ENCODE assay signal across 12 mouse cellular contexts in genomic region chr5:76702104-76702503, GRCm38 (mm10). TPM values are rescaled to one million over a fixed set of nuclear protein-coding genes. Genes with fewer than 3 reads are reported as not detected.
A peak's percentile ranks its signal among the peaks of the same experiment; 100 is the strongest.
DNase-seq lines count a peak whose midpoint lies in the region; ATAC-seq and TF ChIP-seq lines count a peak whose summit lies in the region.
"Had no signal": no experiment of that assay in that cellular context is flagged by ENCODE, and none has a peak within 500 bp of the region (broad histone marks: within the 10 kb centered on the region; RNA-seq: fewer than 3 reads in every experiment).

No protein-coding gene starts in this region.

- no peaks in the 10 kb centered on the region for H3K4me1 ChIP-seq in embryonic facial prominence, embryonic 11.5 days (ENCODE audit: control insufficient read depth, insufficient read depth, low read length)
- H3K4me1 ChIP-seq in hindbrain, embryonic 12.5 days = peaks cover 50% of the 10 kb centered on the region
- H3K4me1 ChIP-seq in midbrain, embryonic 16.5 days (ENCODE audit: control insufficient read depth, insufficient read depth, low read length) = peaks cover 43% of the 10 kb centered on the region

- no peak for ATAC-seq in embryonic facial prominence, embryonic 11.5 days (replicated peaks; ENCODE audit: insufficient number of reproducible peaks, low FRiP score, low TSS enrichment, low read depth)
- ATAC-seq in hindbrain, embryonic 12.5 days (ENCODE audit: low FRiP score) = peak; percentile 38; the same call in 1 of the 2 replicates
- peak; percentile 21; the same call in 1 of the 2 replicates for ATAC-seq in midbrain, embryonic 16.5 days
- no peak for ATAC-seq in monocyte, adult 5-6 weeks (replicated peaks; ENCODE audit: insufficient number of reproducible peaks, low FRiP score, low TSS enrichment, poor library complexity, severe bottlenecking)
- no peak for ATAC-seq in megakaryocyte progenitor cell, adult 5-6 weeks (replicated peaks; ENCODE audit: poor library complexity)
- ATAC-seq: liver, embryonic 12.5 days had no signal

- no peaks in the 10 kb centered on the region for H3K9me3 ChIP-seq in embryonic facial prominence, embryonic 11.5 days (replicated peaks; ENCODE audit: control insufficient read depth, low read length)
- H3K9me3 ChIP-seq in hindbrain, embryonic 12.5 days (replicated peaks) = no peaks in the 10 kb centered on the region
- no peaks in the 10 kb centered on the region for H3K9me3 ChIP-seq in midbrain, embryonic 16.5 days (replicated peaks; ENCODE audit: control insufficient read depth, low read length, poor library complexity, severe bottlenecking)
- H3K9me3 ChIP-seq: liver, embryonic 12.5 days had no signal

- no peak overlapping the region for H3K27ac ChIP-seq in left cerebral cortex, adult 2 months
- H3K27ac ChIP-seq in embryonic facial prominence, embryonic 11.5 days (replicated peaks; ENCODE audit: low read depth, low read length) = no peak overlapping the region
- H3K27ac ChIP-seq in hindbrain, embryonic 12.5 days = peak overlapping the region; percentile 48
- no peak overlapping the region for H3K27ac ChIP-seq in midbrain, embryonic 16.5 days (ENCODE audit: low read length)
- H3K27ac ChIP-seq: liver, embryonic 12.5 days had no signal

- intact Hi-C loops in left cerebral cortex, adult 2 months (cut with DNase I) = loop anchor here (5.0 kb wide), 1 partner anchor 45 kb away; the partner anchor contains the start of gene C530008M17Rik
- intact Hi-C loops in left cerebral cortex, postnatal 4 days (cut with DNase I) = no loop called here
- intact Hi-C loops in gastrocnemius, postnatal 14 days (cut with DNase I; ENCODE audit: low total_unique reads) = no loop called here

- H3K27me3 ChIP-seq in embryonic facial prominence, embryonic 11.5 days (ENCODE audit: control insufficient read depth, insufficient read depth, low read length) = no peaks in the 10 kb centered on the region
- H3K27me3 ChIP-seq in hindbrain, embryonic 12.5 days = no peaks in the 10 kb centered on the region
- H3K27me3 ChIP-seq in midbrain, embryonic 16.5 days (ENCODE audit: control insufficient read depth, insufficient read depth, low read depth, low read length) = no peaks in the 10 kb centered on the region
- H3K27me3 ChIP-seq: liver, embryonic 12.5 days had no signal

- no peak for DNase-seq in left cerebral cortex, adult 2 months (ENCODE audit: extremely low spot score in 1 of 2, low spot score in 2 of 2)
- no peak for DNase-seq in left cerebral cortex, postnatal 4 days
- DNase-seq in embryonic facial prominence, embryonic 11.5 days (ENCODE audit: low spot score) = peak; percentile 12
- DNase-seq in gastrocnemius, postnatal 14 days = no peak
- DNase-seq: adrenal gland, adult 8-10 months; cerebellum, postnatal 14 days; thymus, postnatal 36 days had no signal

- TF ChIP-seq CTCF in left cerebral cortex, adult 2 months (IDR thresholded peaks at IDR 0.05) = no peak

- WGBS in embryonic facial prominence, embryonic 11.5 days = 18% methylated on average over 9 of the region's 9 CpGs
- 38% methylated on average over 9 of the region's 9 CpGs for WGBS in hindbrain, embryonic 12.5 days
- WGBS in midbrain, embryonic 16.5 days = 26% methylated on average over 9 of the region's 9 CpGs

- H3K36me3 ChIP-seq in embryonic facial prominence, embryonic 11.5 days (replicated peaks; ENCODE audit: control insufficient read depth, insufficient read depth, low read depth, low read length) = no peaks in the 10 kb centered on the region
- no peaks in the 10 kb centered on the region for H3K36me3 ChIP-seq in hindbrain, embryonic 12.5 days
- no peaks in the 10 kb centered on the region for H3K36me3 ChIP-seq in midbrain, embryonic 16.5 days (ENCODE audit: control insufficient read depth, insufficient read depth, low read length)
- H3K36me3 ChIP-seq: liver, embryonic 12.5 days had no signal

- H3K9ac ChIP-seq in embryonic facial prominence, embryonic 11.5 days (replicated peaks; ENCODE audit: low read length) = no peak overlapping the region
- H3K9ac ChIP-seq in hindbrain, embryonic 12.5 days = no peak overlapping the region
- H3K9ac ChIP-seq in midbrain, embryonic 16.5 days (ENCODE audit: low read depth, low read length) = no peak overlapping the region
- H3K9ac ChIP-seq: liver, embryonic 12.5 days had no signal

- no peak overlapping the region for H3K4me2 ChIP-seq in embryonic facial prominence, embryonic 11.5 days (ENCODE audit: low read depth, low read length)
- no peak overlapping the region for H3K4me2 ChIP-seq in hindbrain, embryonic 12.5 days (replicated peaks)
- H3K4me2 ChIP-seq in midbrain, embryonic 16.5 days (ENCODE audit: low read length) = 0 out of 2 replicates have a peak overlapping the region, but pooled peaks have one; percentile 9

- peak overlapping the region; percentile 4; the same call in 1 of the 2 replicates for H3K4me3 ChIP-seq in left cerebral cortex, adult 2 months
- H3K4me3 ChIP-seq in embryonic facial prominence, embryonic 11.5 days (ENCODE audit: low read depth, low read length) = no peak overlapping the region
- no peak overlapping the region for H3K4me3 ChIP-seq in hindbrain, embryonic 12.5 days
- no peak overlapping the region for H3K4me3 ChIP-seq in midbrain, embryonic 16.5 days (ENCODE audit: low read depth, low read length)
- H3K4me3 ChIP-seq: liver, embryonic 12.5 days had no signal

RNA-seq across cellular contexts. Expression of gene C530008M17Rik, which starts 45.8 kb away (rescaled TPM):
- 10 to 100 TPM; 59.4 to 61.7 TPM for total RNA-seq in left cerebral cortex, adult 2 months (2021)
- total RNA-seq in left cerebral cortex, postnatal 4 days (2021) = 100 to 1,000 TPM; 282 to 293 TPM
- polyA plus RNA-seq in embryonic facial prominence, embryonic 11.5 days (2014; fragmentation: Nextera tagmentation; extraction: Ambion mirVana) = 18.9 and 21.6 TPM in 2 replicates
- 81.2 and 81.5 TPM in 2 replicates for polyA plus RNA-seq in hindbrain, embryonic 12.5 days (2016; fragmentation: Nextera tagmentation; extraction: Ambion mirVana)
- 58.3 and 74.4 TPM in 2 replicates for polyA plus RNA-seq in midbrain, embryonic 16.5 days (2015; fragmentation: Nextera tagmentation; extraction: Ambion mirVana)
- total RNA-seq in gastrocnemius, postnatal 14 days (2021) = 1 to 10 TPM; 3.2 to 3.6 TPM
- total RNA-seq in monocyte, adult 5-6 weeks (2017) = 0.32 to 1.9 TPM in 2 of 3 replicates, not detected in the other
- 2.9 and 3.7 TPM in 2 replicates for total RNA-seq in megakaryocyte progenitor cell, adult 5-6 weeks (2015)
- 0.21 and 1.3 TPM in 2 replicates for total RNA-seq in megakaryocyte progenitor cell, adult 5-6 weeks (2017)

Comparison
In these comparisons a context has a peak if more than half of its experiments do, and no peak if none do; other contexts are left out.
1. ATAC-seq: peak in hindbrain, embryonic 12.5 days (single experiment) and midbrain, embryonic 16.5 days (single experiment); none in embryonic facial prominence, embryonic 11.5 days (single experiment), monocyte, adult 5-6 weeks (single experiment) and megakaryocyte progenitor cell, adult 5-6 weeks (single experiment).
2. RNA of gene C530008M17Rik, which starts 45.8 kb away (total RNA-seq): 282 to 293 TPM in left cerebral cortex, postnatal 4 days and 59.4 to 61.7 TPM in left cerebral cortex, adult 2 months; 0.21 to 3.7 TPM in megakaryocyte progenitor cell, adult 5-6 weeks, 3.2 to 3.6 TPM in gastrocnemius, postnatal 14 days and 0.32 to 1.9 TPM in monocyte, adult 5-6 weeks; every median in the first group is over 10 times any median in the second.